Mouse (Mus musculus) left cerebral cortex, adult 6 months (tissue): ENCODE results near the gene Decr2. TPM values are rescaled to one million over a fixed set of nuclear protein-coding genes. Genes with fewer than 3 reads are reported as not detected.

Source experiments
- long read RNA-seq, 2 experiments: library from polyadenylated mRNA; unstranded; transcript quantifications; one replicate each; pipeline ENCODE4 v2.0.0; 2019 to 2020
- polyA plus RNA-seq: library from polyadenylated mRNA; unstranded; fragments of <200 nt; fragmentation: Nextera tagmentation; gene quantifications from 2 replicates; pipeline ENCODE4 v1.2.3, GENCODE M21; 2021

The Decr2 gene
- 39.5 and 46.4 TPM in 2 replicates for polyA plus RNA-seq
- long read RNA-seq, experiment 1, transcript Decr2-201 (9 exons, 2,224 nt): major isoform, 218 of 255 reads
- long read RNA-seq, experiment 1, partial matches to known transcripts: 3 of 255 reads
- long read RNA-seq, experiment 1, other reads (novel, unspliced or antisense): 29 of 255 reads
- long read RNA-seq, experiment 2, transcript Decr2-201 (9 exons, 2,224 nt): major isoform, 34 of 77 reads
- long read RNA-seq, experiment 2, partial matches to known transcripts: 4 of 77 reads
- long read RNA-seq, experiment 2, other reads (novel, unspliced or antisense): 35 of 77 reads

GRCm38 (mm10) chr17:26089905-26090632, at the start of gene Decr2:
Gene Decr2, minus strand, starts transcription at chr17:26090337.

GRCm38 (mm10) chr17:26138239-26138836, 48.2 kb upstream of the Decr2 start, which contains the start of gene Axin1:
Gene Axin1, plus strand, starts transcription at chr17:26138688.

GRCm38 (mm10) chr17:26123267-26123684, 33.1 kb upstream of the Decr2 start, which contains the start of gene Mrpl28:
Gene Mrpl28, plus strand, starts transcription at chr17:26123500.

GRCm38 (mm10) chr17:26113181-26113948, 23.2 kb upstream of the Decr2 start, which contains the start of gene Tmem8:
Gene Tmem8, plus strand, starts transcription at chr17:26113299.

GRCm38 (mm10) chr17:26095121-26095740, 5.1 kb upstream of the Decr2 start, which contains the start of gene Nme4:
Gene Nme4, minus strand, starts transcription at chr17:26095602.

GRCm38 (mm10) chr17:26068831-26069739, 21.1 kb downstream of the Decr2 start, which contains the start of gene Rab11fip3:
Gene Rab11fip3, minus strand, starts transcription at chr17:26069555.

Other genes with a start within 250 kb of the Decr2 start
- 1.4 and 5.1 TPM in 2 replicates for gene Gm20683, start 248.6 kb downstream of the Decr2 start, polyA plus RNA-seq
- gene Rhot2, start 245.5 kb downstream of the Decr2 start, polyA plus RNA-seq: 7.3 and 8.2 TPM in 2 replicates
- 1.5 and 2.0 TPM in 2 replicates for gene Wdr90, start 228.8 kb downstream of the Decr2 start, polyA plus RNA-seq
- gene Mcrip2, start 221.6 kb downstream of the Decr2 start, polyA plus RNA-seq: 35.6 and 38.4 TPM in 2 replicates
- 65.7 and 79.7 TPM in 2 replicates for gene Mettl26, start 215.3 kb downstream of the Decr2 start, polyA plus RNA-seq
- 0.06 and 0.07 TPM in 2 replicates for gene Wfikkn1, start 209.5 kb downstream of the Decr2 start, polyA plus RNA-seq
- 8.7 and 18.7 TPM in 2 replicates for gene Rab40c, start 170.6 kb downstream of the Decr2 start, polyA plus RNA-seq
- gene Pigq, start 145.4 kb downstream of the Decr2 start, polyA plus RNA-seq: 94.5 and 96.0 TPM in 2 replicates
- gene Nhlrc4, start 145.4 kb downstream of the Decr2 start, polyA plus RNA-seq: 0.26 and 0.48 TPM in 2 replicates
- gene A930017K11Rik, start 137.8 kb downstream of the Decr2 start, polyA plus RNA-seq: 0.49 and 0.78 TPM in 2 replicates
- 9.2 and 14.4 TPM in 2 replicates for gene Capn15, start 104.5 kb downstream of the Decr2 start, polyA plus RNA-seq
- gene Rab11fip3, start 20.8 kb downstream of the Decr2 start, polyA plus RNA-seq: 7.5 and 13.3 TPM in 2 replicates
- gene Nme4, start 5.3 kb upstream of the Decr2 start, polyA plus RNA-seq: 6.0 and 6.4 TPM in 2 replicates
- 3.1 TPM in 2 replicates for gene Tmem8, start 23.0 kb upstream of the Decr2 start, polyA plus RNA-seq
- gene Mrpl28, start 33.2 kb upstream of the Decr2 start, polyA plus RNA-seq: 164 and 186 TPM in 2 replicates
- gene Axin1, start 48.4 kb upstream of the Decr2 start, polyA plus RNA-seq: 2.6 and 2.9 TPM in 2 replicates
- gene Pdia2, start 108.8 kb upstream of the Decr2 start, polyA plus RNA-seq: not detected in 2 replicates
- 5.3 and 6.0 TPM in 2 replicates for gene Rgs11, start 112.6 kb upstream of the Decr2 start, polyA plus RNA-seq
- 168 and 200 TPM in 2 replicates for gene Arhgdig, start 117.4 kb upstream of the Decr2 start, polyA plus RNA-seq
- gene Fam234a, start 153.9 kb upstream of the Decr2 start, polyA plus RNA-seq: 15.5 and 15.8 TPM in 2 replicates
- gene Luc7l, start 162.6 kb upstream of the Decr2 start, polyA plus RNA-seq: 24.5 and 26.8 TPM in 2 replicates